Mouse (Mus musculus) brain, embryonic 18.5 days (tissue): ENCODE results near the gene Nav2.

Source experiments
- DNase-seq: peaks from one replicate; pipeline ENCODE4 v3.0.0-alpha.2; 2012; ENCODE audit warnings: low read depth, low spot score

Nav2 gene

DNA sequence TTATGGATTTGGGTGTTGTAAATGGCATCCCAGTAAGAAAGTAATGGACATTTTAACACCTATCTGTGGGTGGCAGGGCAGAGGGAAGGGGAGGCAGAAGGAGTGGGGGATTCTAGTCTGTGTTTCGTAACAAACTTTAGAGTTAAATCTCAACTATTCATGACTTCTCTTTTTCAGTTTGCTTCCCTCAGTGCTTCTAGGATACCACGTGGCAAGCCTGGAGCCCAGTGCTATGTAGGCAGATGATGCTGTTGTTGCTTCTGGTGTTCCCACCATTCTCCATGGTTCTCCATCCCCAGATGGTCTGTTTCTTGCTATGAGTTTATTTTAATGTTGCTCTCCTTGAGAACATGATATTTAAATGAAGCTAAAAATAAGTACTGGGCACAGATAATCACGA, 92.3 kb downstream of the Nav2 start:
- DNase-seq, result no peak

DNA sequence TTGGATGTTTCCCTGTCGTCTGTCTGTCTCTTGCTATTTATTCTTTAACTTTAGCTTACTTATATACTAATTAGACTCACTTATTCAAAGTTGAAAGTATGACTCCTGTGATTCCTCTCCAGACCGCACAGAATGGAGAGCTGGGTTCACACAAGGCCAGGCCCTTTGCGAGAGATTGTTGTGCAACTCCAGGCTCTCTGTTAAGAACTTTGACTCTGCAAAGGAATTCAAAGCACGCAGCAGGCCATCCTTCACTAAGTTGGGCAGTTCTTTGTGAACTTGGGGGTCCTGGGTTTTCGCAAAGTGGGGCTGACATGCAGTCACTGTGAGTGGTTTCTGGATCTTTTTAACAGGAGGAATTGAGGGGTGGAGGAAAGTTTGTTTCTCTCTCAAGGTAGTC, 95.9 kb downstream of the Nav2 start:
- DNase-seq, result no peak

DNA sequence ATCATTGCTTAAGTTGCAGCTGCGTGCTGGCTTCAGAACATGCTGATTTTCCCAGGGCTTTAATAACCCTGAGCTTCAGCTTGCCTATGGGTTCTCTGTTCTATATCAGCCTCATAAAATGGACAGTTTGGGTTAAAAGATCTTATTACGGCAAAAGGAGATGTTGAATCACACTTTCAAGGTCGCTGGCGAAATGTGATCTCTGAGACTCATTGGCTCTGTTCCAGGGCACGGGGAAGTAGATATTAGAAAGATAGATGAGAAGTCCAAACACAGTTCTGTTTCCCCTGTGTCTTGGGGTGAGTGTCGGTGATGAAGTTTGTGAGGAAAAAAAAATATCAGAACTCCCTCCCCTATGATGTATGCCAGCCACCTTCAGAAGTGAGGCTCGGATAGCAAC, 98.4 kb downstream of the Nav2 start:
- DNase-seq, result no peak

DNA sequence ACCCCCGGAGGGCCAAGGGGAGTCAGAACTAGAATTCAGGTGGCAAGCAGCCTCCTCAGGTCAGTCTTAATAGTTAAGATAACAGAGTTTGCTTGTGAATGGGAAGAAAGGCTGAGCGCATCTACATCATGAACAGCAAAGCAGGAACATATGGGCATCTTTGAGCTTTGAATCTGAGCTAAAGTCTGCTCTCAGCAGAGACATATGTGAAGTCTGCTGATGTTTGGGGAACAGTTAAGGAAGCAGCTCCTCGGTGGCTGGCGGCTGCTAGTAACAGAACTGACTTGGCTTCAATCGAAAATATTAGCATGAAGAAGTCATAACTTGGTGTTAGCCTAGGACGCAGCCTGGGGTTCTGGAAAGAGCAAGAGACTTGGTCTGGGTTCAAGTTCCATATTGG, 102.2 kb downstream of the Nav2 start:
- DNase-seq, result no peak

DNA sequence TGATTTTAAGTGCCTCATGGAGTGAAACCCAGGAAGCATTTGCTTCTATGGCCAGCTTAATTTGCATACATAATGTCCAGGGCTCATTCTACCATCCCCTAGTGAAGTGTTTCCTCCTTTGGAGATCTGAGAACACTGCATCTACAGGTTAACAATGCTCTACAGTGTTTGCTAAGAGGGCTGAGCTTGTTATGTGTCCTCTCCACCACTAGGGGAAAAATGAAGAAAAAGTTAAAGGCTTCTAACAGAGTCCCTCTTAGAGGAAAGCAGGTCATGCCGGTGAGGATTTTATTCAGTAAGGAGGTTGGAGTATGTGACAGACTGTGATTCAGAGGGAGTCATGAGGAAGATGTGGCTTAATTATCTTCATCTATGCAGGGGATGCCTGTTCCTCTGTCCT, 103.5 kb downstream of the Nav2 start:
- no peak for DNase-seq

DNA sequence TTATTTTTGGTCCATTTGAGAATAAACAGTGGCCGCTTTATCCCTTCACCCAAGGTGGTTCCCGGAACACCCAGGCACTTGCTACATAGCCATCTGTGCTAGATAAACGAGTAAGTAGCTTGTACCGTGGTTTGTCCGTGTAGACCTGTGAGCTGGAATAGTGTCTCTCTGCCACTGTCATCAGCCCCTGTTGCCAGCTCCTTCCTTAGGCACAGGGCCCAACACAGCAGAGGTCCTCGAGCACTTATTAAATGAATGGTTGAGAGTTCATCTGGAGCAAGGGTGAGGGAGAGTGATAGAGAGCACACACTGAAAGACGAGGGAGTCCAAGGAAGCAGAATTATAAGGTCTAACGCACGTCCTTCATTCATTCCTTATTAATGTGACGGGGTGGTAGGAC, 106.0 kb downstream of the Nav2 start:
- DNase-seq, result no peak

DNA sequence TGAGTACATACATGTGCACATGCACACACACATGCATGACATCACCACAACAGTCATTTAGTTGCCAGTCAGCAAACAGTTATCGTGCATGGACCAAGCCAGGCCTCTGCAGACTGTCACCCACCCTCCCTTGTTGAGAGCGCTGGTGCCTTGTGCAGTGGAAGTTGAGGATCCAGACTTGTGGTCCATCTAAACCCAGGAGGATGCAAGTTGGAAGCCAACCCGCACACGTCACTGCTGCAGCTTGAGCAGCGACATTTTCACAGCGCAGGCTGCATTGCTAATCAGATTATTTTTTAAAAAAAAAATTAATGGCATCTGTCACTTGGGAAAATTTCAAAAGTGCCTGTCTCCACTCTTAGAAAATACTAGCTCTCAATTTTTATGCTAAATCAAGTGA, 106.8 kb downstream of the Nav2 start:
- no peak for DNase-seq

DNA sequence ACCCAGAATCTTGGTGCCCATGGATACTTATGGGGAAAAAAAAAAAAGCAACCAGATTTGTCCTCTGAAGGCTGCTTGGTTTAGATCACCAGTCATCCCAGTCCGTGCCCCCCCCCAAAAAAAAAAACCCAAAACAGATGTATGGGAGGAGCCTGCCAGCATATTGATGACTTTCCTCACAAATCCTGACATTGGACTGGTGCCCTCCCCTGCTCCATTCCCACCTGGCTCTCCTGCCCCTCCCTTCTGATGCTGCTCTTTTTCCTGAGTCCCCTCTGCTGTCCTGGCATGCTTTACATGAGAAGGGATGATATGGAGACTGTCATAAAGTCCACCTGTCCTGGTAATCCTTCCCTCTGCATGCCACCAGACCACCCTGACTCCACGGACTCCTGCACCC, 107.6 kb downstream of the Nav2 start:
- no peak for DNase-seq

DNA sequence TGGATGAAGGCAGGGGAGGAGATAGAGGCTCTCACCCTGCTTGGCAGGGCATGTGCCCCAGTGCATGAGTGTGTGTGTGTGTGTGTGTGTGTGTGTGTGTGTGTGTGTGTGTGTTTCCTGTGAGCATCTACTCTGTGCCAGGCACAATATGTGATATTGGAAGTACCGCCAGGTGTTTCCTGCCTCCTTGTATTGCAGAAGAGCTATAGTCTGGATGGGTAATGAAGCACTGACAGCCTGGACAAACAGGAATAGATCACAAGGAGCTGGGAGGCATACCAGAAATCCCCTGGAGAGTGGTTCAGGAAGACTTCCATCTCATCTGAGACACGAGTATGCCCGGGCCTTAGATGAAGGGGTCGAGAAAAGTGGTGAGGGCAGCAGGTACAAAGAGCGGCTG, 109.3 kb downstream of the Nav2 start:
- no peak for DNase-seq

DNA sequence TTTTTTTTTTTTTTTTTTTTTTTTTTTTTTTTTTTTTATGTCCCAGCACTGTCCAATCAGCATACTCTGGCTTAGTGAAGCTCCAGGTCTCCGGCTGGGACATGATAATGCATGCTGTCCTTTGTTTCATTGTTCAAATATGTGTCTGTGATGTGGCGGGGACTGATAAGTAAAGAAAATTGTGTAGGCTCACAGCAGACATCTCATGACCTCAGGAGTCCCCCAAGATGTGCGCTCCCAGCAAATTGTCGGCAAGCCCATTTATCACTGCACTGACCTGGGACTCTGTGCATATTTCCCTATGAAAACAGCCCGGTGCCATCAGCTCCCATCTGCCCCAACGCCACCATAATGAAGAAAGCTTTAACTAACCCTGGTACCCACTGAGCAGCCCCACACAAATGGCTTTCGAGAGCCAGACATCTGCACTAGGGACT, 110.0 kb downstream of the Nav2 start:
- no peak for DNase-seq

DNA sequence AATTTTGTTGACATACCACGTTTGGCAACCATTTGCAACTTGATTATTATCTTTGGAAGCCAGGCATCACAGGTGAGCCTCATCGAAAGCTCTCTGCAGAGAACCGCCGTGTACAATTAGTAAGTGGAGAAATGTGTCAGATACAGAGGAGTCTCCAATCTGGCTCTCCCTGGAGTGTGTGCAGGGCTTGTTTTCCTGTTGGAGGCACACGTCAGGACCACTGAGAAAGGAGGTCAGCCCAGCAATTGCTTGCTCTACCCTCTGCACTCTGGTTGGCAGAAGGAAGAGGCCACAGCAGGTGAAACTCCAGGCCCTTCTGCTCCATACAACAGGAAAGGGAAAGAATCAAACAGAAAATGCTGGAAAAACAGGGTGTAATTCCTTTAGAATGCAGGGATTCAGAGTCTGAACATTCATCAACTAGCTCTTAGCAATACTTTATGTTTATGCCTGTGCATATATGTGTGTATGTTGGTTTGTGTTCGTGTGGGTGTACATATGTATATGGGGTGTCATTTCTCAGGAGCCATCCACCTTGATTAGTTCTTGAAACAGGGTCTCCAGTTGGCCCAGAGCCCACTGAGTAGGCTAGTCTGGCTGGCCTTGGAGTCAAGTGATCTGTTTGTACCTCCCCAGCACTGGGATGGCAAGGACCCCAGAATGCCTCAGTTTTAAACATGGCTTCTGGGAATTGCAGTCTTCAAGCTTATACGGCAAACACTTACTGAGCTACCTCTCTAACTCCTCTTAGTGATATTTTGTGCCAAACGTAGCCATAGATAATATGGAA, 116.7 kb downstream of the Nav2 start:
- DNase-seq, result no peak

DNA sequence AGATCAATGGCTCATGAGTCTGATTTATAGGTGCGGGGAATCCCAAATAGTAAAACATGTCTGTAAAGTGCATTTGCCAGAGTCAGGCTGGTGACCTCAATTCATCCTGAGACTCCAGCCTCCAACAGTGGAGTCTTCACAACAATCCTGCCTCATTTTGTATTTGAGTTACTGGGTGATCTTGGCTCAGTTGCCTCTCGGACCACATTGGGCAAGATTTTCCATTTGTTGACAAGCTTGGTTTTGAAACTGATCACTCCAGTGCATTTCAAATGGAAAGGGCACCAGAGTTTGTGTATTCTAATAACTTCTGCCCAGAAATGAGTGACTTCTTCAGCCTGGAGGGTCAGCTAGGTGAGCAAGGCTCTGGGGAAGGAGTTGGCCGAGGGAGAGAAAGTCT, 117.5 kb downstream of the Nav2 start:
- no peak for DNase-seq

DNA sequence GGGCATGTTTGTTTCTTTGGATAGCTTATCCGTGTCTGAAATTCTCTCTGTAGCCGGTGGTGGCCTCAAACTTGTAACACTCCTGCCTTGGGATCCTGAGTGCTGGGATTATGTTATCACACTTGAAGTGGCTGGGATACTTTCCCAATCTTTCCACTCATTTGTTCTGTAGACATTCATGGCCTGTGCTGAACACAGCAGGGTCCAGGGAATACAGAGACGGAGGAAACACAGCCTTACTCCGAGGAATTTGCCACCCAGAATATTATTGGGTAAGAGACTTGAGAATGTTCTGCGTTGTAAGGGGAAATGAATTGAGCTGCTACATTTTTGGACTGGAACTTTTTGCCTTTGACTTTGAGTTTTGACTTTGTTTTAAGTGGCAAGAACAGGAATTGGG, 118.0 kb downstream of the Nav2 start:
- DNase-seq, result no peak

DNA sequence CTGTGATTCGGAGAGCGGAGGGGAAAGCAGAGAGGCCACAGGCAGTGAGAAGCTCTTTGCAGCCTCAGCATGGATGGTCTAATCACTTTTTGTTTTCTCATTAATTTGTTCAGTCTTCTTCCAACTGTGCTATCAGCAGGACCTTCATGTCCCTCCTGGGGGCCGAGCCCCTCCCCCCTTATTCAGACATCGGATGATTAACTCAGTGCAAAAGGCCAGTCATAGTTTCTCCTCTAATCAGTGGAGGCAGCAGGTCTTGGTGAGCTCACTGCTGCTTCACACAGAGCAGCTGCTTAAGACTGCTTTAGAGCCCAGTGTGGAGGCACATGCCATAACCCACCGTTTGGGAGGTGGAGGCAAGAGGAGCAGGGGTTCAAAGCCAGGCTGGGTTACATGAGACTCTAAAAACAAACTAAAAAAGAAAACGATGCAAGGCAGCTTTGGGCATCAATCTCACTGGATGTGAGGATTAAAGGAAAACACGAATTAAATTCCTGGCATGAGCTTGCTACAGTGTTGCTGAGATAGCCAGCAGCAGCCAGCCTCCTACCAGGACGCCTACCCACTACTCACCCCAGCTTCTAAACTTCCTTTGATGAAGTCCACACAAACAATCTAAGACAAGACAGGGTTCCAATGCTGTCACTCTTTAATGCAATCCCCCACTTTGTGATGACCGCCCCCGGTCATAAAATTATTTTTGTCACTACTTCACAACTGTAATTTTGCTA, 120.9 kb downstream of the Nav2 start:
- no peak for DNase-seq

DNA sequence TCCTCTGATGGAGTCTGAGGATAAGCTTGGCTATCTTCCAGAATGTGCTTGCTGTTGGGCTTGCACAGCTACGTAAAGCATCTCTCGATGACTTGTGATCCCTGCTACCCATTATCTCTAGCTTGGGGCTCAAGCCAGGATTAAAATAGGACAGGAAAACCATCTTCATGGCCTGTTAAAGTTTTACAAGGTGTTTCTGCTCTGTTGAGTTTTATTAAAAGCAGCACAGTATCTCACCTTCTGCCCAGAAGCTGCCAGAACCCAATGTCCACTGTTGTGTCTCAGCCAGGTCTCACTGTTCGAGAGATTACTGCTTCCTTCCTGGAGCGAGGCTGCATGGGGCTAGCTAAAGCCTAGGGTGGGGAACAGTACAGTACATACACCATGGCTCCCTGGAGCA, 123.7 kb downstream of the Nav2 start:
- no peak for DNase-seq

DNA sequence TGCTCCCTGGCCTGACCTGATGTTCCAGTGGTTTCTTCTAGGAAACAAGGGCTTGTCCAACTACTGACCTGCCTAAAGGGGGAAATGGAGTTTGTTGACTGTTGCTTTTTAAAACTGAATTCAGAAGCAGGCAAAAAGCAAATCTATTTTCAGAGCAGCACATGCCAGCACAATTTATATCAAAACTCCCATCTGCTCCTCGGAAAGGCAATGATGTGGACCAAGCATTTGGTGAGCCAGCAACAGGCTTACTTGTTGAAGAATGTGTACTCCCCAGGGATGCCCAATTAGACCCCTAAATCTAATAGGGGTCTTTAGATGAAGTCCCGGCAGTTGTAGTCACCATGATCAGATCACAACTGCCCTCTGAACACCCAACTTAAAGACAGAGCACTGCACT, 125.7 kb downstream of the Nav2 start:
- no peak for DNase-seq

DNA sequence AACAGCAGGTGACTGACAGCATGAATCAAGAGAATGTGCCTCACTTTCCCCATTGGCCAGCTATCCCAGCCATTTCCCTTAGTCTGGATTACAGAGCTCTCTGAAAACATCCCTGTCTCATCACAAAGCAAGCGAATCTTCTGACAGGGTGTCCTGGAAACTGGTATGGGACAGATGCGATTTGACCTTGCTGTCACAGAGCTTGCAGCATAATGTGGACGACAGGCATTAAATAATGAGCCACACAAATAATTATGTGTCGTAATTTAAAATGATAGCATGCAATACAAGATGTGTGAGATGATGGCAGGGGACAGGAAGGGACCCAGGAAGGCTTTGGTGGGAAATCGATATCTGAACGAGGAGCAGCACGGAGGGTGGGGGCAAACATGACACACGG, 131.6 kb downstream of the Nav2 start:
- no peak for DNase-seq

DNA sequence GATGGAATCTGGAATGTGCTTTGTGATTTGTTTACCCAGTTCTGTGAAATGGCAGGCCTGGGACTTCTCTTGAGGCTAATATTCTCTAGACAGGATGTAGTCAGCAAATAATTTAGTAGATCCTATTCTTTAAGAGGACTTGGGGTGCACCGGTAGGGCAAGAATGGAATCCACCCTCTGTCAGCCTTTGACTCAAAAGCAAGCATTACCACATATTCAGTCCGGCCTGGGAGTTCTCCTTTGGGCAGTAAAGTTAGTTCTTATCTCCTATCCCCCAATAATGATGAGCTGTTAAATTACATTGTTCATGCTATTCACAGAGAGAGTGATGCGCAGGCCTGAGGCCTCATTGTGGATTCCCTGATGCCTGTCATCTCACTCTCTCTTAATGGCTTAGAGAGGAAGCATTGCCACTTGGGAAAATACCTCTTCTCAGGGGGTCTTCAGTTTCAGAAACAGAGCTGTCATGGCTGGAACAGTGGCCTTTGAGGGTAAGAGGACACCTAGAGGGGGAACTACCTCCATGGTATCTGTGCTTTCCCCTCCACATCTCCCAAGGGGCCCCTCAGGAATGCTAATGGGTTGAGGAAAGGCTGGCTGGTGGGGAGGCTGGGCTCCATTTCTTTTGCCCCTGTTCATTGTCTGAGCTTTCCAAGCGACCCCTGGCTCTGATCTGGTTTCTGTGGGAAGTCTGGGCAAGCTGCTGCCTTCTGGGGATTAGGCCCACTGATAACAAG, 133.0 kb downstream of the Nav2 start:
- no peak for DNase-seq

DNA sequence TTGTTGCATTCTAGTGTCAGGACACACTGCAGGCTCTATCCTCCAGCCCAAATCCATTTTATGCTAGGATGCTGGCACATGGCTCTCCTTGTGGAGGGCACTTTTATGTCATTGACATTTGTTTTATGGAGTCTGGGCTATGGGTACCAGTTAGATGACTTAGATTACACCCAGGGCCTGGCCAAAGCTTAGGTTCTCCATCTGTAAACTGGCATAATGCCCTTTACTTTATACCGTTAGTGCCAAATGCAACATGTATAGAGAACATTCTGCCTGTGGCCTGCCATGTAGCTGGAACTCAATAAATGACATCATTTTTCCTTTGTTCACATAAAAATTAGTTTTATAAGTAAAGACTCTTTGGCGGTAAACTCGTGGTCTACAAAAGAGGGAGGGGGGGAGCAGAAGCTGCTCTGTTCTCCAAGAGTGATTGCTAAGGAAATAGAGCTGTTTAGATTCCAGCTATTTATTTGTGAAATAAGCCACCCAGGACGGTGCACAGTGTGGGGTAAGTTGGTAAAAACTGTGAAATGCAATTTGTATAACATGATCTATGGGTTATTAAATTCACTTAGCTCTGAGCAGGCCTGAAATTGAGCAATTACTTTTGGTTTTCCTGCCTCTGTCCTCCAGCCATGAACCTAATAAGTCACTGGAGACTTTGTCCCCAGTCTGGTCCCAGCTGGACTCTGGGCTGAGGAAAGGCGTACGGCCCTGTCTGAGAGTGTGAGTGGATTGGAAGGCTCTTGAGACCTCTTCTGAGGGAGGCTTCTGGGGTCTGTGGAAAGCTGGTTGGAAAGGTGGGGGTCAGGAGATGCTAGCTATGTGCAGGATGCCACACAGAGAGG, 137.2 kb downstream of the Nav2 start:
- DNase-seq, result no peak

DNA sequence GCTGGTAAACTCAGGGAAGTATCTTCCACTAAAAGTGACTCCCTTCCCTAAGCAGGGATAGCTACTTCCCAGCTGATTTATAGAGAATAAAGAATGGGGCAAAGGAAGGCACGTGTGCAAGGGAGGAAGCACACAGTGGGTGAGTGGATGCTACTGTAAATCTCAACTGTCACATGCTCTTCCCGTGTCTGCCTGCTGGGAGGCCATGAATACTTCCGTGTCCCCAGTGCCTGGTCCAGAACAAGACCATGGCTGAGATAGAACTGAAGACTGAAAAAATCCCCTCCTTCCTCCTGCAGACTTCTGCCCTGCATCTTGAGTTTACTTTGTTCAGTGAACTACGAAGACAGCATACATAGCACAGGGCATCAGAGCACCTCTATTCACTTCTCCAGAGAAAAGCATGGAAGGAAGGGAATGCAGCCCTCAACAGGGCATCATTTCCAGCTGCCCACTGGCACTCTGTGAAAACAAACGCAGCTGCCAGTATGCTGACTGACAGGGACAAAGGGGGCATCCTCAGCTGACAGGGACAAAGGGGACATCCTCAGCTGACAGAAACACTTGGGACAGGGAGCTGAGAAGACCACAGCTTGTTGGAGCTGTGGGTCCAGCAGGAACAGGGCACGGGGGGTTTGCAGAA, 138.0 kb downstream of the Nav2 start:
- no peak for DNase-seq

DNA sequence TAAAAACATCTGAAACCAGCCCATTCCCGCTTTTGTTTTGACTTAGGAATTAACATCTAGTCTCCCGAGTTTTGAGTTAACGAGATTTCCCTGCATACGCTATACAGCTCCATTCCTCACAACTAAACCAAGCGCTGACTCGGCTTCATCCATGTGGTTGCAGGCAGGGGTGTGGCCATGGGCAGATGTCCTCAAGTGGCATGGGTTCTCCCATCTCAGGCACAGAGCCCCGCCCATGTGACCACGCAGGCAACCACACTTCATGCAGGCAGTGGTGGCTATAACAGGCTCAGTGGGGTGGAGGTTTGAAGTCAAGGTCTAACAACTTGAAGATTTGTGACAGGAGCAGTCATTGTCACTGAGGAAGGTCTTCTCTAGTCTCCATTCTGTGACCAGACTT, 138.8 kb downstream of the Nav2 start:
- DNase-seq, result no peak
